Mouse (Mus musculus) kidney, adult 2 months (tissue): ENCODE data around the gene Ppef2.

ENCODE experiments used
- CTCF ChIP-seq: fragments of 200-500 bp; conservative IDR thresholded peaks from 2 replicates; pipeline ENCODE4 v1.5.1; 2011; ENCODE audit warnings: low read depth, mild to moderate bottlenecking, control low read depth, low read length, moderate library complexity, mixed read lengths; ENCODE audit not compliant: insufficient read depth, insufficient read length
- POLR2A ChIP-seq: fragments of 200-500 bp; IDR thresholded peaks from one replicate; pipeline ENCODE4 v1.6.1; 2011; ENCODE audit warnings: low read depth, low read length, control low read depth

GRCm38 (mm10) chr5:92287840-92288239 lies 31.8 kb upstream of the Ppef2 start:
- TF ChIP-seq POLR2A (no peak), CTCF (no peak)
